8 mouse cellular contexts compared by ENCODE assay signal in genomic region chr3:151001881-151002412, GRCm38 (mm10).
DNase-seq lines count a peak whose midpoint lies in the region; ATAC-seq and TF ChIP-seq lines count a peak whose summit lies in the region.

No protein-coding gene starts in this region.

- no peaks in the 10 kb centered on the region for H3K36me3 ChIP-seq in lung, embryonic 14.5 days (ENCODE audit: insufficient read depth)
- H3K36me3 ChIP-seq in neural tube, embryonic 11.5 days (ENCODE audit: control insufficient read depth, insufficient read depth, low read length) = no peaks in the 10 kb centered on the region

- DNase-seq in cerebellum, adult 11 months = no peak
- peak; percentile 65 for DNase-seq in lung, embryonic 14.5 days
- DNase-seq in lung, adult 2 months = no peak
- peak; percentile 35 for DNase-seq in embryo, embryonic 9.5 days (ENCODE audit: extremely low spot score)
- DNase-seq in left cerebral cortex, adult 18-20 months (ENCODE audit: low spot score in 2 of 2) = peak; percentile 60 to 63
- DNase-seq in neural tube, embryonic 11.5 days (ENCODE audit: low spot score) = peak; percentile 40
- DNase-seq in Muller cell, postnatal 12 days (ENCODE audit: inconsistent ontology term) = no peak

- H3K27me3 ChIP-seq in lung, embryonic 14.5 days (ENCODE audit: insufficient read depth, low read length) = no peaks in the 10 kb centered on the region
- no peaks in the 10 kb centered on the region for H3K27me3 ChIP-seq in neural tube, embryonic 11.5 days (ENCODE audit: control insufficient read depth, insufficient read depth, low read length)

- no peaks in the 10 kb centered on the region for H3K9me3 ChIP-seq in lung, embryonic 14.5 days (ENCODE audit: low read depth, low read length)
- H3K9me3 ChIP-seq in neural tube, embryonic 11.5 days (ENCODE audit: control insufficient read depth, low read length) = no peaks in the 10 kb centered on the region

- peak; percentile 71 for TF ChIP-seq CTCF in lung, embryonic 14.5 days (IDR thresholded peaks at IDR 0.05; ENCODE audit: low read depth)
- no peak for TF ChIP-seq CTCF in lung, adult 2 months (IDR thresholded peaks at IDR 0.05; ENCODE audit: insufficient read depth, low read length)

- H3K4me3 ChIP-seq in lung, embryonic 14.5 days (ENCODE audit: low read depth, low read length) = no peak overlapping the region
- H3K4me3 ChIP-seq in lung, adult 2 months (replicated peaks; ENCODE audit: extremely low read depth, low read depth, low read length) = no peak overlapping the region
- H3K4me3 ChIP-seq in neural tube, embryonic 11.5 days (ENCODE audit: low read depth, low read length) = no peak overlapping the region

- H3K9ac ChIP-seq in lung, embryonic 14.5 days = no peak overlapping the region
- H3K9ac ChIP-seq in neural tube, embryonic 11.5 days (ENCODE audit: low read length) = no peak overlapping the region

- no peak overlapping the region for H3K27ac ChIP-seq in lung, embryonic 14.5 days (ENCODE audit: low read depth)
- H3K27ac ChIP-seq in neural tube, embryonic 11.5 days (ENCODE audit: low read depth, low read length) = no peak overlapping the region

- H3K4me1 ChIP-seq in lung, embryonic 14.5 days (ENCODE audit: insufficient read depth) = no peaks in the 10 kb centered on the region
- no peaks in the 10 kb centered on the region for H3K4me1 ChIP-seq in lung, adult 2 months (ENCODE audit: control insufficient read depth, insufficient read depth, low read length)
- H3K4me1 ChIP-seq in neural tube, embryonic 11.5 days (ENCODE audit: control insufficient read depth, insufficient read depth, low read length) = peaks cover 3% of the 10 kb centered on the region; the same call in 1 of the 2 replicates

- 26% methylated on average over 6 of the region's 6 CpGs for WGBS in lung, embryonic 14.5 days
- 21% methylated on average over 6 of the region's 6 CpGs for WGBS in lung, adult 2 months
- WGBS in neural tube, embryonic 11.5 days = 35% methylated on average over 6 of the region's 6 CpGs

- ATAC-seq in cerebellum, adult (ENCODE audit: insufficient number of reproducible peaks, low FRiP score, low TSS enrichment) = 0 out of 2 replicates have a peak, but pooled peaks have one; percentile 36
- no peak for ATAC-seq in lung, embryonic 14.5 days (ENCODE audit: insufficient read depth)
- ATAC-seq in neural tube, embryonic 11.5 days (ENCODE audit: insufficient read depth, low FRiP score, low TSS enrichment) = no peak

- H3K4me2 ChIP-seq in lung, embryonic 14.5 days = no peak overlapping the region
- H3K4me2 ChIP-seq in neural tube, embryonic 11.5 days (ENCODE audit: low read depth) = no peak overlapping the region

- no peak for TF ChIP-seq POLR2A in lung, adult 2 months (IDR thresholded peaks at IDR 0.05; ENCODE audit: borderline replicate concordance, extremely low read depth, low read depth, low read length)

Comparison
In these comparisons a context has a peak if more than half of its experiments do, and no peak if none do; other contexts are left out.
1. DNase-seq: peak in lung, embryonic 14.5 days (single experiment), embryo, embryonic 9.5 days (single experiment), left cerebral cortex, adult 18-20 months (2 of 2) and neural tube, embryonic 11.5 days (single experiment); none in cerebellum, adult 11 months (single experiment), lung, adult 2 months (single experiment) and Muller cell, postnatal 12 days (single experiment).